Mouse (Mus musculus) myocyte (in vitro differentiated cells): ENCODE measurements around the gene Pcsk2.

Experiments
- CEBPB ChIP-seq: IDR thresholded peaks from 2 replicates; pipeline ENCODE4 v1.6.1; 2011; ENCODE audit warnings: mild to moderate bottlenecking, moderate library complexity; ENCODE audit not compliant: poor library complexity, insufficient read depth, severe bottlenecking
- E2F4 ChIP-seq: IDR thresholded peaks from one replicate; pipeline ENCODE4 v1.6.1; 2011; ENCODE audit warnings: mild to moderate bottlenecking, control low read depth, moderate library complexity; ENCODE audit not compliant: insufficient read depth
- MAX ChIP-seq: IDR thresholded peaks from one replicate; pipeline ENCODE4 v1.6.1; 2011; ENCODE audit warnings: low read depth, mild to moderate bottlenecking, control low read depth
- POLR2A ChIP-seq: IDR thresholded peaks from one replicate; pipeline ENCODE4 v1.6.1; 2011; ENCODE audit warnings: low read depth, mild to moderate bottlenecking, control low read depth, moderate library complexity; ENCODE audit not compliant: insufficient read length
- POLR2AphosphoS2 ChIP-seq: IDR thresholded peaks from one replicate; pipeline ENCODE4 v1.6.1; 2011; ENCODE audit warnings: low read depth, control low read depth; ENCODE audit not compliant: insufficient read length
- SRF ChIP-seq: IDR thresholded peaks from one replicate; pipeline ENCODE4 v1.6.1; 2011; ENCODE audit warnings: low read depth; ENCODE audit not compliant: control insufficient read depth, insufficient read length
- USF1 ChIP-seq: IDR thresholded peaks from one replicate; pipeline ENCODE4 v1.6.1; 2011; ENCODE audit warnings: low read depth, mild to moderate bottlenecking, control low read depth, moderate library complexity

GRCm38 (mm10) chr2:143862484-143863231, 316.7 kb downstream of the Pcsk2 start, which contains the start of gene Bfsp1:
- TF ChIP-seq POLR2A (no peak), CEBPB (no peak), POLR2AphosphoS2 (no peak), SRF (no peak), E2F4 (no peak), USF1 (no peak), MAX (no peak)
